Mouse (Mus musculus): ENCODE data around the gene Clnk. TPM values are rescaled to one million over a fixed set of nuclear protein-coding genes. Genes with fewer than 3 reads are reported as not detected.

The Clnk gene
- total RNA-seq, 1 experiment, result 0.36 TPM

DNA sequence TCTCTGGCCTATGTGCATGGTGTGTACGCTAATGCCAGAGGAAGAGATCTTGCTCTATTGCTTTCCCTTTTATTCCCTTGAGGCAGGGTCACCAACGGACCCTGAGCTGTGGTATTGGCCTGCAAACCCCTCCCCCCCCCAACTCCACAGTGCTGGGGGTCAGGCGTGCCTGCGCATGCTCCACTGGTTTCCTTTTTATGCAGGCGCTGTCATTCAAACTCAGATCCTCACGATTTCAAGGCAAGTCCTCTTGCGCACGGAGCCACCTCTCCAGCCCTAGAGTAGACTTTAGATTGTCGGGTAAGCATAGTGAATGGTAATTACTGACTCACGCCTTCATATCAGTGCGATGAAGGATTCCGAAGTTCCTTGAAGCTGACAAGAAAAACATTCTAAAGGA, 6.1 kb downstream of the Clnk start:
- Histone ChIP-seq H3K9me3 (ENCODE audit: control insufficient read depth, insufficient read depth, low read depth, low read length) (no peaks in the 10 kb centered on the region), H3K4me3 (ENCODE audit: insufficient read depth in 1 of 2, low read depth in 1 of 2, low read length in 2 of 2, poor library complexity in 1 of 2, severe bottlenecking in 1 of 2) (no peak overlapping the region), H3K9ac (ENCODE audit: insufficient read depth, low read depth, low read length, poor library complexity, severe bottlenecking) (no peak overlapping the region), H3K27ac (ENCODE audit: insufficient read depth, low read depth, low read length, poor library complexity, severe bottlenecking) (no peak overlapping the region), H3K4me1 (ENCODE audit: control insufficient read depth in 2 of 2, insufficient read depth in 2 of 2, low read length in 2 of 2, poor library complexity in 1 of 2) (no peaks in the 10 kb centered on the region), H3K36me3 (ENCODE audit: control insufficient read depth, insufficient read depth, low read length, poor library complexity, severe bottlenecking) (no peaks in the 10 kb centered on the region)
- TF ChIP-seq MAFK (IDR thresholded peaks at IDR 0.05; ENCODE audit: insufficient read depth, low read depth, low read length), result no peak
- no peak for TF ChIP-seq ZNF384 (IDR thresholded peaks at IDR 0.05; ENCODE audit: low read depth, low read length)
- TF ChIP-seq CHD2 (IDR thresholded peaks at IDR 0.05; ENCODE audit: low read depth, low read length), result no peak
- TF ChIP-seq HCFC1 (IDR thresholded peaks at IDR 0.05; ENCODE audit: borderline replicate concordance, insufficient read depth, low read length), result no peak
- no peak for TF ChIP-seq ZC3H11A (IDR thresholded peaks at IDR 0.05; ENCODE audit: borderline replicate concordance, low read depth, low read length)
- DNase-seq (ENCODE audit: low read depth, low spot score), result no peak
- in situ Hi-C loops (cut with MboI; ENCODE audit: low sequenced_read_pairs in 2 of 2, unreplicated experiment in 2 of 2), result no loop called here

DNA sequence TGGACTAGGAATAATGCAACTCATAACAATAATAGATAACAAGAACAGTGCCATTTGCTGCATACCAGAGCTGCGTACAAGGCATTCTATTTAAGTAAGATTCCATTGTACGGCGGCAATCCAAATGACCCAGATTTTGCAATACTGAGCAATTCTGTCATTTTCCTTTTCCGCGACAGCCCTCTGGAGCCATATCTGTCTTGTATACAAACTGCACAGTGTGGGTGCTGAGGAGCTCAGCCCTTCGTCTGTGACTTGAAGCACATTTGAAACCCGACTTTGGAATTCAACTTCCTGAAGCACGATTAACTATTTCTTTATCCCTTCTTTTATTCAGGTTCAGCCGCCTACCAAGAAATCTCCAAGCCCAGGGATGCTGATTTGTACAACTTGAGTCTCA, 6.6 kb downstream of the Clnk start:
- H3K4me3 ChIP-seq (ENCODE audit: insufficient read depth in 1 of 2, low read depth in 1 of 2, low read length in 2 of 2, poor library complexity in 1 of 2, severe bottlenecking in 1 of 2), result no peak overlapping the region
- in situ Hi-C loops (cut with MboI; ENCODE audit: low sequenced_read_pairs in 2 of 2, unreplicated experiment in 2 of 2), result no loop called here
- TF ChIP-seq HCFC1 (IDR thresholded peaks at IDR 0.05; ENCODE audit: borderline replicate concordance, insufficient read depth, low read length), result no peak
- TF ChIP-seq MAFK (IDR thresholded peaks at IDR 0.05; ENCODE audit: insufficient read depth, low read depth, low read length), result no peak
- no peak for TF ChIP-seq ZNF384 (IDR thresholded peaks at IDR 0.05; ENCODE audit: low read depth, low read length)
- TF ChIP-seq CHD2 (IDR thresholded peaks at IDR 0.05; ENCODE audit: low read depth, low read length), result no peak
- no peak for TF ChIP-seq ZC3H11A (IDR thresholded peaks at IDR 0.05; ENCODE audit: borderline replicate concordance, low read depth, low read length)
- H3K36me3 ChIP-seq (ENCODE audit: control insufficient read depth, insufficient read depth, low read length, poor library complexity, severe bottlenecking), result no peaks in the 10 kb centered on the region
- no peaks in the 10 kb centered on the region for H3K9me3 ChIP-seq (ENCODE audit: control insufficient read depth, insufficient read depth, low read depth, low read length)
- no peak overlapping the region for H3K9ac ChIP-seq (ENCODE audit: insufficient read depth, low read depth, low read length, poor library complexity, severe bottlenecking)
- no peaks in the 10 kb centered on the region for H3K4me1 ChIP-seq (ENCODE audit: control insufficient read depth in 2 of 2, insufficient read depth in 2 of 2, low read length in 2 of 2, poor library complexity in 1 of 2)
- no peak overlapping the region for H3K27ac ChIP-seq (ENCODE audit: insufficient read depth, low read depth, low read length, poor library complexity, severe bottlenecking)
- no peak for DNase-seq (ENCODE audit: low read depth, low spot score)

DNA sequence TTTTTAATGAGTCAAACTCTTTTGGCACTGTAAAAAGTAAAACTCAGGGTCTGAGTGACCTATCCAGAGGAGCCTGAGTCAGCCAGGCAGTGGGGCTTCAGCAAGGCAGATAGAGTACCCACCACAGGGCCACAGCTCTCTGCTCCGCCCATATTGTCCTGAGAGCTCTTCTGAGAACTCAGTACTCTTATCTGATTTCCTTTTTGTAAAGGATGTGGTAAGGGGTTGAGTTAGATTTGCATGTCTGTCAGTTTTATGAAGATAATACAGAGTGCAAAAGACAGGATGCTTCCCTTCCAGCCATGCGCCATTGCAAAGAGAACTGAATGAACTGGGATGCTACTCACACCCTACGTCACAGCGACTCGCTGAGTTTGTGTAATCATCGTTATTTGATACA, 12.0 kb downstream of the Clnk start:
- in situ Hi-C loops (cut with MboI; ENCODE audit: low sequenced_read_pairs in 2 of 2, unreplicated experiment in 2 of 2), result no loop called here
- Histone ChIP-seq H3K4me1 (ENCODE audit: control insufficient read depth in 2 of 2, insufficient read depth in 2 of 2, low read length in 2 of 2, poor library complexity in 1 of 2) (no peaks in the 10 kb centered on the region), H3K9ac (ENCODE audit: insufficient read depth, low read depth, low read length, poor library complexity, severe bottlenecking) (no peak overlapping the region), H3K9me3 (ENCODE audit: control insufficient read depth, insufficient read depth, low read depth, low read length) (no peaks in the 10 kb centered on the region), H3K4me3 (ENCODE audit: insufficient read depth in 1 of 2, low read depth in 1 of 2, low read length in 2 of 2, poor library complexity in 1 of 2, severe bottlenecking in 1 of 2) (no peak overlapping the region), H3K36me3 (ENCODE audit: control insufficient read depth, insufficient read depth, low read length, poor library complexity, severe bottlenecking) (no peaks in the 10 kb centered on the region), H3K27ac (ENCODE audit: insufficient read depth, low read depth, low read length, poor library complexity, severe bottlenecking) (no peak overlapping the region)
- no peak for DNase-seq (ENCODE audit: low read depth, low spot score)
- TF ChIP-seq ZC3H11A (IDR thresholded peaks at IDR 0.05; ENCODE audit: borderline replicate concordance, low read depth, low read length), result no peak
- TF ChIP-seq CHD2 (IDR thresholded peaks at IDR 0.05; ENCODE audit: low read depth, low read length), result no peak
- TF ChIP-seq MAFK (IDR thresholded peaks at IDR 0.05; ENCODE audit: insufficient read depth, low read depth, low read length), result no peak
- TF ChIP-seq HCFC1 (IDR thresholded peaks at IDR 0.05; ENCODE audit: borderline replicate concordance, insufficient read depth, low read length), result no peak
- no peak for TF ChIP-seq ZNF384 (IDR thresholded peaks at IDR 0.05; ENCODE audit: low read depth, low read length)

DNA sequence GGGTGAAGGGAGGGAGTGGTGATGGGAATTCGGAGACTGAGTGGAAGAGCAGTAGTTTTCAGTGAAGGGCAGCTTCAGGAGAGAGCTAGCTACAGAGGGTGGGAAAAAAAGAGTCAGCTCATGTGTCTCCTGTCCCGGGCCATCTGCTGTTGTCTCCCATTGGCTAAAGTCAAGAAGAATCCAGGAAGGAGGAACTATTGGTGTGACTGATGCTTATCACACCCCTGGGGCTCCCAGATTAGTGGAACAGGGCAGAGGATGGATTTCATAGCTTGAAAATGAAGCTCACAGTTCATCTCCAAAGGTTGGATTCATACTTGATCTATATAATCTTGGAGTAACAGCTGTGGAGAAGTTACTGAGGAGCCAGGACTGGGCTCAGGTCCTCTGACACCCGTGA, 13.6 kb downstream of the Clnk start:
- Histone ChIP-seq H3K4me1 (ENCODE audit: control insufficient read depth in 2 of 2, insufficient read depth in 2 of 2, low read length in 2 of 2, poor library complexity in 1 of 2) (no peaks in the 10 kb centered on the region), H3K9me3 (ENCODE audit: control insufficient read depth, insufficient read depth, low read depth, low read length) (no peaks in the 10 kb centered on the region), H3K4me3 (ENCODE audit: insufficient read depth in 1 of 2, low read depth in 1 of 2, low read length in 2 of 2, poor library complexity in 1 of 2, severe bottlenecking in 1 of 2) (no peak overlapping the region), H3K27ac (ENCODE audit: insufficient read depth, low read depth, low read length, poor library complexity, severe bottlenecking) (no peak overlapping the region), H3K36me3 (ENCODE audit: control insufficient read depth, insufficient read depth, low read length, poor library complexity, severe bottlenecking) (no peaks in the 10 kb centered on the region), H3K9ac (ENCODE audit: insufficient read depth, low read depth, low read length, poor library complexity, severe bottlenecking) (no peak overlapping the region)
- in situ Hi-C loops (cut with MboI; ENCODE audit: low sequenced_read_pairs in 2 of 2, unreplicated experiment in 2 of 2), result no loop called here
- DNase-seq (ENCODE audit: low read depth, low spot score), result no peak
- TF ChIP-seq CHD2 (IDR thresholded peaks at IDR 0.05; ENCODE audit: low read depth, low read length), result no peak
- TF ChIP-seq HCFC1 (IDR thresholded peaks at IDR 0.05; ENCODE audit: borderline replicate concordance, insufficient read depth, low read length), result no peak
- no peak for TF ChIP-seq ZNF384 (IDR thresholded peaks at IDR 0.05; ENCODE audit: low read depth, low read length)
- no peak for TF ChIP-seq MAFK (IDR thresholded peaks at IDR 0.05; ENCODE audit: insufficient read depth, low read depth, low read length)
- no peak for TF ChIP-seq ZC3H11A (IDR thresholded peaks at IDR 0.05; ENCODE audit: borderline replicate concordance, low read depth, low read length)

Measured in ES-E14 (cell line).